Mouse (Mus musculus): ENCODE measurements around the gene Ostn. TPM values are rescaled to one million over a fixed set of nuclear protein-coding genes. Genes with fewer than 3 reads are reported as not detected.
A peak's percentile ranks its signal among the peaks of the same experiment; 100 is the strongest.

The Ostn gene
- polyA plus RNA-seq, 1 experiment from 2014 or later: 0.13 TPM

- Histone ChIP-seq H3K4me3 (replicated peaks) (peak overlapping the region; percentile 86), H3K27me3 (replicated peaks) (no peaks in the 10 kb centered on the region), H3K9me3 (no peaks in the 10 kb centered on the region), H3K27ac (peak overlapping the region; percentile 94), H3K4me2 (replicated peaks) (peak overlapping the region; percentile 69), H3K36me3 (no peaks in the 10 kb centered on the region), H3K9ac (peak overlapping the region; percentile 99), H3K4me1 (replicated peaks) (peaks cover 17% of the 10 kb centered on the region)
- ATAC-seq: 0 out of 2 replicates have a peak, but pooled peaks have one; percentile 5
- 27% methylated on average over 7 of the region's 7 CpGs for WGBS
Observed at GRCm38 (mm10) chr16:27389534-27390282, 82.4 kb downstream of the Ostn start.

GRCm38 (mm10) chr16:27390306-27390705 lies 83.0 kb downstream of the Ostn start:
- H3K36me3 ChIP-seq: no peaks in the 10 kb centered on the region
- H3K27me3 ChIP-seq (replicated peaks): no peaks in the 10 kb centered on the region
- H3K9ac ChIP-seq: 0 out of 2 replicates have a peak overlapping the region, but pooled peaks have one; percentile 15
- peak overlapping the region; percentile 86 for H3K4me3 ChIP-seq (replicated peaks)
- ATAC-seq: no peak
- H3K4me1 ChIP-seq (replicated peaks): peaks cover 19% of the 10 kb centered on the region
- no peak overlapping the region for H3K27ac ChIP-seq
- H3K9me3 ChIP-seq: no peaks in the 10 kb centered on the region
- peak overlapping the region; percentile 69 for H3K4me2 ChIP-seq (replicated peaks)
- WGBS: 85% methylated on average over 4 of the region's 4 CpGs

GRCm38 (mm10) chr16:27391845-27392244 lies 84.6 kb downstream of the Ostn start:
- H3K9me3 ChIP-seq: no peaks in the 10 kb centered on the region
- 63% methylated on average over 2 of the region's 2 CpGs for WGBS
- H3K27ac ChIP-seq: no peak overlapping the region
- peaks cover 20% of the 10 kb centered on the region for H3K4me1 ChIP-seq (replicated peaks)
- no peaks in the 10 kb centered on the region for H3K27me3 ChIP-seq (replicated peaks)
- H3K4me3 ChIP-seq (replicated peaks): no peak overlapping the region
- ATAC-seq: no peak
- H3K4me2 ChIP-seq (replicated peaks): no peak overlapping the region
- H3K36me3 ChIP-seq: no peaks in the 10 kb centered on the region
- no peak overlapping the region for H3K9ac ChIP-seq

DNA sequence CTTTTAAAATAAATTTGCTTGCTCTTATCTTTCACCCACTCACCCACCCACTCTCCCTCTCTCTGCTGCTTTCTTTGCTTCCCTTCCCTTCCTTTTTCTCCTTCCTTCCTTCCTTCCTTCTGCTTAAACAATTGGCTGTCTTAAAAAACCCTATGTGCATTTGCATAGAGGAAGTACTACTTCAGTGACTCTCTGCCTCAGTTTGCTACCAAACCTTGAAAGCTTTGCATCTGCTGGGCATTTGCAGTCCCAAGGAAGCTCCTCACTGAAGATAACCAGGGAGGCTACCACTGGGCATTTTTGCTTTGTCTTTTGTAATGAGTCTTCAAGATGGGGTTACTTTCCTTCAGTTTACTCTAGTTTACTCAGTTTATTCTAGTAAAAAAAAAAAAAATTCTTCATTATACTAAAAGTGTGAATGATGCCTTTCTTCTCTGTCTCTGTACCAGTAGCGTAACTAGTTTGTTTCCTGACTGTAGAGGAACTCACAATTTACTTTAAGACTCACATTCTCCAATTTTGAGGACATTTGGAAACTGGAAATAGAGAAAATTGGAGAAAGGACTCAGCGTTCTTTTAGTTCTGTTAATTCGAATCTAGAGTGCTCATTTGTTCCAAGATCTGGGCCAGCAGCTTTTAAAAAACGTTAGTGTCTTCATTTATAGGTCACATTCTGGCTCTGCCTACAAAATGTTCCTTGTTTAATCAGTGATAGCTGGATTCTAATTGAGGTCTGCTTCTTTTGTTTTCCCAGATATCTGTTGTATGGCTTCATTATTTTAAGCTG lies 88.2 kb downstream of the Ostn start:
- 83% methylated on average over 4 of the region's 4 CpGs for WGBS
- H3K36me3 ChIP-seq: no peaks in the 10 kb centered on the region
- ATAC-seq: no peak
- H3K27ac ChIP-seq: no peak overlapping the region
- no peak overlapping the region for H3K4me2 ChIP-seq (replicated peaks)
- H3K4me1 ChIP-seq (replicated peaks): peaks cover 15% of the 10 kb centered on the region; the same call in 1 of the 2 replicates
- no peaks in the 10 kb centered on the region for H3K27me3 ChIP-seq (replicated peaks)
- H3K4me3 ChIP-seq (replicated peaks): no peak overlapping the region
- H3K9ac ChIP-seq: no peak overlapping the region
- no peaks in the 10 kb centered on the region for H3K9me3 ChIP-seq

- Histone ChIP-seq H3K9ac (no peak overlapping the region), H3K4me1 (replicated peaks) (peaks cover 12% of the 10 kb centered on the region; the same call in 1 of the 2 replicates), H3K4me2 (replicated peaks) (no peak overlapping the region), H3K9me3 (no peaks in the 10 kb centered on the region), H3K27ac (no peak overlapping the region), H3K4me3 (replicated peaks) (no peak overlapping the region), H3K27me3 (replicated peaks) (no peaks in the 10 kb centered on the region), H3K36me3 (no peaks in the 10 kb centered on the region)
- 0 out of 2 replicates have a peak, but pooled peaks have one; percentile 21 for ATAC-seq
- 96% methylated on average over 1 of the region's 1 CpGs for WGBS
Observed at GRCm38 (mm10) chr16:27396951-27397350, 89.7 kb downstream of the Ostn start.

GRCm38 (mm10) chr16:27399026-27399718 lies 91.9 kb downstream of the Ostn start:
- Histone ChIP-seq H3K9me3 (no peaks in the 10 kb centered on the region), H3K36me3 (no peaks in the 10 kb centered on the region), H3K4me2 (replicated peaks) (no peak overlapping the region), H3K9ac (no peak overlapping the region), H3K27me3 (replicated peaks) (no peaks in the 10 kb centered on the region), H3K4me3 (replicated peaks) (no peak overlapping the region), H3K4me1 (replicated peaks) (peaks cover 8% of the 10 kb centered on the region; the same call in 1 of the 2 replicates), H3K27ac (no peak overlapping the region)
- no peak for ATAC-seq
- WGBS: 88% methylated on average over 3 of the region's 3 CpGs

GRCm38 (mm10) chr16:27399719-27400253 lies 92.5 kb downstream of the Ostn start:
- no peaks in the 10 kb centered on the region for H3K27me3 ChIP-seq (replicated peaks)
- no peak for ATAC-seq
- H3K27ac ChIP-seq: no peak overlapping the region
- no peak overlapping the region for H3K4me3 ChIP-seq (replicated peaks)
- no peaks in the 10 kb centered on the region for H3K36me3 ChIP-seq
- H3K9me3 ChIP-seq: no peaks in the 10 kb centered on the region
- no peak overlapping the region for H3K9ac ChIP-seq
- peaks cover 8% of the 10 kb centered on the region; the same call in 1 of the 2 replicates for H3K4me1 ChIP-seq (replicated peaks)
- H3K4me2 ChIP-seq (replicated peaks): no peak overlapping the region
- WGBS: 87% methylated on average over 6 of the region's 6 CpGs

Other genes with a start within 250 kb of the Ostn start
- 0.18 TPM in 1 of 2 replicates, not detected in the other for gene Uts2b, start 62.8 kb downstream of the Ostn start, polyA plus RNA-seq (2015; fragmentation: Nextera tagmentation; extraction: Ambion mirVana)
- 37.5 and 45.5 TPM in 2 replicates for gene Ccdc50, start 81.4 kb downstream of the Ostn start, polyA plus RNA-seq (2015; fragmentation: Nextera tagmentation; extraction: Ambion mirVana)